ENCODE assay signal across 10 mouse cellular contexts in genomic region chr14:52021138-52021529, GRCm38 (mm10). TPM values are rescaled to one million over a fixed set of nuclear protein-coding genes. Genes with fewer than 3 reads are reported as not detected.
DNase-seq lines count a peak whose midpoint lies in the region; ATAC-seq and TF ChIP-seq lines count a peak whose summit lies in the region.
"Had no signal": no experiment of that assay in that cellular context is flagged by ENCODE, and none has a peak within 500 bp of the region (broad histone marks: within the 10 kb centered on the region; RNA-seq: fewer than 3 reads in every experiment).

No protein-coding gene starts in this region.

- no peak overlapping the region for H3K4me3 ChIP-seq in heart, embryonic 12.5 days
- peak overlapping the region; percentile 51; the same call in 1 of the 2 replicates for H3K4me3 ChIP-seq in G1E (ENCODE audit: low read depth, low read length)
- H3K4me3 ChIP-seq in hindbrain, embryonic 11.5 days (ENCODE audit: low read depth, low read length): 0 out of 2 replicates have a peak overlapping the region, but pooled peaks have one; percentile 53
- H3K4me3 ChIP-seq in macrophage (ENCODE audit: inconsistent target): peak overlapping the region; percentile 54; the same call in 1 of the 2 replicates

- H3K27me3 ChIP-seq in heart, embryonic 12.5 days (replicated peaks): no peaks in the 10 kb centered on the region
- H3K27me3 ChIP-seq in G1E (ENCODE audit: insufficient read depth, low read length): no peaks in the 10 kb centered on the region
- H3K27me3 ChIP-seq in hindbrain, embryonic 11.5 days (ENCODE audit: control insufficient read depth, insufficient read depth, low read length): no peaks in the 10 kb centered on the region

- no peak for TF ChIP-seq CTCF in G1E (IDR thresholded peaks at IDR 0.05; ENCODE audit: low read depth, low read length)

- no peak overlapping the region for H3K9ac ChIP-seq in heart, embryonic 12.5 days
- no peak overlapping the region for H3K9ac ChIP-seq in hindbrain, embryonic 11.5 days (ENCODE audit: low read depth, low read length)

- H3K36me3 ChIP-seq in heart, embryonic 12.5 days: no peaks in the 10 kb centered on the region
- H3K36me3 ChIP-seq in G1E (replicated peaks): peaks cover 24% of the 10 kb centered on the region
- no peaks in the 10 kb centered on the region for H3K36me3 ChIP-seq in hindbrain, embryonic 11.5 days (ENCODE audit: control insufficient read depth, insufficient read depth, low read length)
- no peaks in the 10 kb centered on the region for H3K36me3 ChIP-seq in macrophage (ENCODE audit: inconsistent target)

- peaks cover 46% of the 10 kb centered on the region for H3K4me1 ChIP-seq in heart, embryonic 12.5 days (replicated peaks)
- peaks cover 71% of the 10 kb centered on the region for H3K4me1 ChIP-seq in G1E (ENCODE audit: insufficient read depth, low read depth, low read length)
- peaks cover 8% of the 10 kb centered on the region for H3K4me1 ChIP-seq in hindbrain, embryonic 11.5 days (replicated peaks; ENCODE audit: control insufficient read depth, insufficient read depth, low read length)

- H3K4me2 ChIP-seq in heart, embryonic 12.5 days: peak overlapping the region; percentile 71; the same call in 1 of the 2 replicates
- no peak overlapping the region for H3K4me2 ChIP-seq in hindbrain, embryonic 11.5 days (replicated peaks; ENCODE audit: low read depth, low read length)

- no peaks in the 10 kb centered on the region for H3K9me3 ChIP-seq in heart, embryonic 12.5 days (replicated peaks)
- no peaks in the 10 kb centered on the region for H3K9me3 ChIP-seq in G1E (replicated peaks)
- no peaks in the 10 kb centered on the region for H3K9me3 ChIP-seq in hindbrain, embryonic 11.5 days (ENCODE audit: control insufficient read depth, low read length)

- 78% methylated on average over 4 of the region's 4 CpGs for WGBS in heart, embryonic 12.5 days
- 75% methylated on average over 4 of the region's 4 CpGs for WGBS in hindbrain, embryonic 11.5 days
- WGBS in macrophage (ENCODE audit: missing documents): 94% methylated on average over 4 of the region's 4 CpGs

- no peak for DNase-seq in heart, postnatal 4 days
- DNase-seq in G1E (ENCODE audit: low spot score): no peak
- DNase-seq in hindbrain, embryonic 11.5 days (ENCODE audit: low spot score): no peak
- DNase-seq in adrenal gland, postnatal 14 days: no peak
- DNase-seq in ovary, postnatal 10 days (ENCODE audit: low spot score): no peak

- peaks cover 9% of the 10 kb centered on the region; the same call in 1 of the 2 replicates for H3K79me2 ChIP-seq in macrophage (ENCODE audit: inconsistent target)

- peak overlapping the region; percentile 97 for H3K27ac ChIP-seq in heart, embryonic 12.5 days (ENCODE audit: poor library complexity, severe bottlenecking)
- H3K27ac ChIP-seq in hindbrain, embryonic 11.5 days (ENCODE audit: low read depth, low read length): no peak overlapping the region; the same call in 1 of the 2 replicates
- 0 out of 2 replicates have a peak overlapping the region, but pooled peaks have one; percentile 78 for H3K27ac ChIP-seq in macrophage

- ATAC-seq in heart, embryonic 12.5 days (ENCODE audit: insufficient number of reproducible peaks, low FRiP score): no peak
- ATAC-seq in G1E (ENCODE audit: extremely low read depth, insufficient number of reproducible peaks, low FRiP score, poor library complexity, severe bottlenecking): no peak
- no peak for ATAC-seq in hindbrain, embryonic 11.5 days (ENCODE audit: low FRiP score)
- no peak for ATAC-seq in erythroblast, adult 5-6 weeks (replicated peaks; ENCODE audit: low FRiP score, poor library complexity, severe bottlenecking)

RNA-seq across cellular contexts. Expression of gene Zfp219, which starts 0.6 kb away (rescaled TPM):
- 21.5 and 23.6 TPM in 2 replicates for polyA plus RNA-seq in heart, embryonic 12.5 days (2016; fragmentation: Nextera tagmentation; extraction: Ambion mirVana)
- 10 to 100 TPM; 37.5 to 42.0 TPM for total RNA-seq in heart, postnatal 4 days (2021)
- total RNA-seq in G1E (2014; fragmentation: Nextera tagmentation): 28.1 and 29.6 TPM in 2 replicates
- total RNA-seq in G1E (2017): 16.4 and 16.9 TPM in 2 replicates
- 83.1 and 97.0 TPM in 2 replicates for polyA plus RNA-seq in G1E (2012)
- 55.3 and 67.1 TPM in 2 replicates for polyA plus RNA-seq in hindbrain, embryonic 11.5 days (2014; fragmentation: Nextera tagmentation; extraction: Ambion mirVana)
- 10 to 100 TPM; 13.7 to 81.5 (median 44.3) TPM for total RNA-seq in macrophage (2018; cell fraction: chromatin; rRNA removed)
- total RNA-seq in macrophage (2018; cell fraction: cytosol; rRNA removed): 10 to 100 TPM in 21 of 26 experiments, 1 to 10 TPM in 5; 7.1 to 23.2 (median 13.8) TPM
- 10 to 100 TPM; 12.5 to 75.1 (median 35.6) TPM for total RNA-seq in macrophage (2018; cell fraction: nucleus; rRNA removed)
- polyA plus RNA-seq in macrophage (2018): 7.2 to 19.5 TPM (median 12.3 TPM) in 3 replicates
- total RNA-seq in adrenal gland, postnatal 14 days (2021): 56.5 and 63.7 TPM in 2 replicates
- total RNA-seq in erythroblast, adult 5-6 weeks (2015; ENCODE audit: low replicate concordance): 0.58 and 1.9 TPM in 2 replicates
- total RNA-seq in erythroblast, adult 5-6 weeks (2017; ENCODE audit: low replicate concordance): 3.1 and 3.8 TPM in 2 replicates

RNA-seq across cellular contexts. Expression of gene Tmem253, which starts 5.7 kb away (rescaled TPM):
- polyA plus RNA-seq in heart, embryonic 12.5 days (2016; fragmentation: Nextera tagmentation; extraction: Ambion mirVana): 0.50 and 0.80 TPM in 2 replicates
- 1 to 10 TPM; 1.4 to 1.8 TPM for total RNA-seq in heart, postnatal 4 days (2021)
- 0.58 and 2.5 TPM in 2 replicates for total RNA-seq in G1E (2014; fragmentation: Nextera tagmentation)
- total RNA-seq in G1E (2017): 0.12 and 0.27 TPM in 2 replicates
- 0.19 and 0.29 TPM in 2 replicates for polyA plus RNA-seq in G1E (2012)
- polyA plus RNA-seq in hindbrain, embryonic 11.5 days (2014; fragmentation: Nextera tagmentation; extraction: Ambion mirVana): 0.50 and 1.6 TPM in 2 replicates
- 1 to 10 TPM in 3 of 26 experiments, under 1 TPM in 2, not detected in 21; 0.71 to 3.6 (median 1.2) TPM for total RNA-seq in macrophage (2018; cell fraction: chromatin; rRNA removed)
- total RNA-seq in macrophage (2018; cell fraction: cytosol; rRNA removed): under 1 TPM in 14 of 26 experiments, not detected in 12; 0.10 to 0.71 (median 0.45) TPM
- total RNA-seq in macrophage (2018; cell fraction: nucleus; rRNA removed): 1 to 10 TPM in 3 of 26 experiments, under 1 TPM in 3, not detected in 20; 0.48 to 1.5 (median 0.95) TPM
- polyA plus RNA-seq in macrophage (2018): 0.16 to 0.21 TPM in 2 of 3 replicates, not detected in the other
- 3.7 and 4.4 TPM in 2 replicates for total RNA-seq in adrenal gland, postnatal 14 days (2021)
- not detected in 2 replicates for total RNA-seq in erythroblast, adult 5-6 weeks (2015; ENCODE audit: low replicate concordance)
- total RNA-seq in erythroblast, adult 5-6 weeks (2017; ENCODE audit: low replicate concordance): not detected in 2 replicates

RNA-seq across cellular contexts. Expression of gene Olfr221, which starts 21.1 kb away (rescaled TPM):
- polyA plus RNA-seq in heart, embryonic 12.5 days (2016; fragmentation: Nextera tagmentation; extraction: Ambion mirVana): not detected in 2 replicates
- total RNA-seq in heart, postnatal 4 days (2021): not detected
- not detected in 2 replicates for total RNA-seq in G1E (2014; fragmentation: Nextera tagmentation)
- total RNA-seq in G1E (2017): 0.16 and 0.23 TPM in 2 replicates
- not detected in 2 replicates for polyA plus RNA-seq in G1E (2012)
- not detected in 2 replicates for polyA plus RNA-seq in hindbrain, embryonic 11.5 days (2014; fragmentation: Nextera tagmentation; extraction: Ambion mirVana)
- total RNA-seq in macrophage (2018; cell fraction: chromatin; rRNA removed): not detected
- not detected for total RNA-seq in macrophage (2018; cell fraction: cytosol; rRNA removed)
- total RNA-seq in macrophage (2018; cell fraction: nucleus; rRNA removed): not detected
- not detected in 3 replicates for polyA plus RNA-seq in macrophage (2018)
- total RNA-seq in adrenal gland, postnatal 14 days (2021): not detected in 2 replicates
- total RNA-seq in erythroblast, adult 5-6 weeks (2015; ENCODE audit: low replicate concordance): not detected in 2 replicates
- 0.56 TPM in 1 of 2 replicates, not detected in the other for total RNA-seq in erythroblast, adult 5-6 weeks (2017; ENCODE audit: low replicate concordance)
- polyA plus RNA-seq: large intestine, adult 2 months; small intestine, adult 2 months had no signal

RNA-seq across cellular contexts. Expression of gene Arhgef40, which starts 36.6 kb away (rescaled TPM):
- polyA plus RNA-seq in heart, embryonic 12.5 days (2016; fragmentation: Nextera tagmentation; extraction: Ambion mirVana): 104 and 111 TPM in 2 replicates
- total RNA-seq in heart, postnatal 4 days (2021): 10 to 100 TPM; 64.6 to 65.6 TPM
- total RNA-seq in G1E (2014; fragmentation: Nextera tagmentation) (33.9 and 37.5 TPM in 2 replicates), G1E (2017) (3.1 and 3.4 TPM in 2 replicates)
- polyA plus RNA-seq in G1E (2012) (30.3 and 32.2 TPM in 2 replicates), macrophage (2018) (0.60 to 1.3 TPM (median 1.3 TPM) in 3 replicates)
- 58.5 and 58.8 TPM in 2 replicates for polyA plus RNA-seq in hindbrain, embryonic 11.5 days (2014; fragmentation: Nextera tagmentation; extraction: Ambion mirVana)
- 1 to 10 TPM in 25 of 26 experiments, under 1 TPM in 1; 0.27 to 9.9 (median 2.9) TPM for total RNA-seq in macrophage (2018; cell fraction: chromatin; rRNA removed)
- total RNA-seq in macrophage (2018; cell fraction: cytosol; rRNA removed): 1 to 10 TPM in 5 of 26 experiments, under 1 TPM in 21; 0.18 to 1.7 (median 0.62) TPM
- 10 to 100 TPM in 1 of 26 experiments, 1 to 10 TPM in 25; 1.5 to 10.8 (median 2.8) TPM for total RNA-seq in macrophage (2018; cell fraction: nucleus; rRNA removed)
- total RNA-seq in adrenal gland, postnatal 14 days (2021): 49.5 and 61.3 TPM in 2 replicates
- total RNA-seq in erythroblast, adult 5-6 weeks (2015; ENCODE audit: low replicate concordance): 4.8 TPM in 1 of 2 replicates, not detected in the other
- total RNA-seq in erythroblast, adult 5-6 weeks (2017; ENCODE audit: low replicate concordance): 2.3 and 14.1 TPM in 2 replicates
